Mouse (Mus musculus) myocyte (in vitro differentiated cells): ENCODE data around the gene Nek7.

ENCODE experiments used
- CEBPB ChIP-seq: IDR thresholded peaks from 2 replicates; pipeline ENCODE4 v1.6.1; 2011; ENCODE audit warnings: mild to moderate bottlenecking, moderate library complexity; ENCODE audit not compliant: poor library complexity, insufficient read depth, severe bottlenecking
- E2F4 ChIP-seq: IDR thresholded peaks from one replicate; pipeline ENCODE4 v1.6.1; 2011; ENCODE audit warnings: mild to moderate bottlenecking, control low read depth, moderate library complexity; ENCODE audit not compliant: insufficient read depth
- MAX ChIP-seq: IDR thresholded peaks from one replicate; pipeline ENCODE4 v1.6.1; 2011; ENCODE audit warnings: low read depth, mild to moderate bottlenecking, control low read depth
- MYOD1 ChIP-seq, 3 experiments: IDR thresholded peaks; one replicate each; pipeline ENCODE4 v1.6.1; 2011; ENCODE audit warnings: control low read depth in 2 of 3, low read depth in 2 of 3, mild to moderate bottlenecking in 2 of 3, moderate library complexity in 1 of 3; ENCODE audit not compliant: insufficient read length in 2 of 3, control insufficient read depth in 1 of 3
- MYOG ChIP-seq, 3 experiments: IDR thresholded peaks; one replicate each; pipeline ENCODE4 v1.6.1; 2011; ENCODE audit warnings: control low read depth in 2 of 3, low read depth in 2 of 3, mild to moderate bottlenecking in 2 of 3; ENCODE audit not compliant: insufficient read length in 2 of 3, control insufficient read depth in 1 of 3, insufficient read depth in 1 of 3
- POLR2A ChIP-seq: IDR thresholded peaks from one replicate; pipeline ENCODE4 v1.6.1; 2011; ENCODE audit warnings: low read depth, mild to moderate bottlenecking, control low read depth, moderate library complexity; ENCODE audit not compliant: insufficient read length
- POLR2AphosphoS2 ChIP-seq: IDR thresholded peaks from one replicate; pipeline ENCODE4 v1.6.1; 2011; ENCODE audit warnings: low read depth, control low read depth; ENCODE audit not compliant: insufficient read length
- REST ChIP-seq: IDR thresholded peaks from one replicate; pipeline ENCODE4 v1.6.1; 2011; ENCODE audit warnings: mild to moderate bottlenecking, control low read depth, moderate library complexity; ENCODE audit not compliant: insufficient read depth, insufficient read length
- TCF12 ChIP-seq: IDR thresholded peaks from one replicate; pipeline ENCODE4 v1.6.1; 2011; ENCODE audit warnings: mild to moderate bottlenecking, control low read depth; ENCODE audit not compliant: poor library complexity, insufficient read depth, severe bottlenecking
- TCF3 ChIP-seq: IDR thresholded peaks from one replicate; pipeline ENCODE4 v1.6.1; 2011; ENCODE audit warnings: low read depth, control low read depth; ENCODE audit not compliant: insufficient read length
- USF1 ChIP-seq: IDR thresholded peaks from one replicate; pipeline ENCODE4 v1.6.1; 2011; ENCODE audit warnings: low read depth, mild to moderate bottlenecking, control low read depth, moderate library complexity

- TF ChIP-seq POLR2A (no peak), E2F4 (no peak), MAX (no peak), TCF12 (no peak), USF1 (no peak), POLR2AphosphoS2 (no peak), CEBPB (no peak), MYOG (IDR thresholded peaks at IDR 0.05; ENCODE audit: control insufficient read depth in 1 of 3, insufficient read depth in 1 of 3, insufficient read length in 2 of 3, low read depth in 2 of 3) (no peak), MYOD1 (IDR thresholded peaks at IDR 0.05; ENCODE audit: control insufficient read depth in 1 of 3, insufficient read length in 2 of 3, low read depth in 2 of 3) (no peak), TCF3 (no peak), REST (no peak)
These were observed 69.8 kb downstream of the Nek7 start for GRCm38 (mm10) chr1:138550184-138550583.
